Mouse (Mus musculus) MEL (cell line): ENCODE results near the gene B3gntl1. TPM values are rescaled to one million over a fixed set of nuclear protein-coding genes. Genes with fewer than 3 reads are reported as not detected.

ENCODE experiments used
- DNase-seq: peaks from one replicate; pipeline ENCODE4 v3.0.0; 2011; ENCODE audit warnings: low read depth, low spot score
- H3K27ac ChIP-seq: 2 replicates; pipeline ENCODE4 v1.5.1; 2012; ENCODE audit warnings: low read depth, mild to moderate bottlenecking, control low read depth, low read length, moderate library complexity; ENCODE audit not compliant: control insufficient read depth
- H3K27me3 ChIP-seq, 2 experiments: fragments of 150-350 bp in 1 of 2; sonication (generic) in 1 of 2; 2 replicates each; pipeline ENCODE4 v1.6.1; 2012; ENCODE audit warnings: low read length in 2 of 2, mild to moderate bottlenecking in 2 of 2, improper control_type of control experiment in 1 of 2, moderate library complexity in 1 of 2; ENCODE audit not compliant: insufficient read depth in 2 of 2, control insufficient read depth in 1 of 2
- H3K36me3 ChIP-seq, 2 experiments: 2 replicates each; pipeline ENCODE4 v1.6.1; 2012 to 2014; ENCODE audit warnings: low read length in 2 of 2, improper control_type of control experiment in 1 of 2, inconsistent platforms in 1 of 2, mild to moderate bottlenecking in 1 of 2; ENCODE audit not compliant: insufficient read depth in 2 of 2, control insufficient read depth in 1 of 2
- H3K4me1 ChIP-seq, 2 experiments: fragments of 150-350 bp in 1 of 2; sonication (generic) in 1 of 2; 2 replicates each; pipeline ENCODE4 v1.6.1; 2012; ENCODE audit warnings: low read length in 2 of 2, improper control_type of control experiment in 1 of 2, mild to moderate bottlenecking in 1 of 2; ENCODE audit not compliant: insufficient read depth in 2 of 2, control insufficient read depth in 1 of 2
- H3K4me3 ChIP-seq, 2 experiments: fragments of 150-350 bp in 1 of 2; sonication (generic) in 1 of 2; 2 replicates each; pipeline ENCODE4 v1.5.1; 2012; ENCODE audit warnings: low read depth in 2 of 2, low read length in 2 of 2, mild to moderate bottlenecking in 2 of 2, moderate library complexity in 2 of 2, control low read depth in 1 of 2, improper control_type of control experiment in 1 of 2; ENCODE audit not compliant: control insufficient read depth in 1 of 2, insufficient read depth in 1 of 2
- H3K79me2 ChIP-seq: 2 replicates; pipeline ENCODE4 v1.6.1; 2012; ENCODE audit warnings: mild to moderate bottlenecking, low read length, moderate library complexity; ENCODE audit not compliant: control insufficient read depth, poor library complexity, insufficient read depth
- H3K9ac ChIP-seq: 2 replicates; pipeline ENCODE4 v1.6.1; 2012; ENCODE audit warnings: low read depth, mild to moderate bottlenecking, control low read depth, low read length, moderate library complexity; ENCODE audit not compliant: control insufficient read depth, poor library complexity, severe bottlenecking
- H3K9me3 ChIP-seq: fragments of 150-350 bp; sonication (generic); replicated peaks from 2 replicates; pipeline ENCODE4 v1.6.1; 2012; ENCODE audit warnings: mild to moderate bottlenecking, low read length, improper control_type of control experiment, moderate library complexity; ENCODE audit not compliant: insufficient read depth
- BHLHE40 ChIP-seq: IDR thresholded peaks from 2 replicates; pipeline ENCODE4 v1.6.1; 2012; ENCODE audit warnings: low read depth, mild to moderate bottlenecking, inconsistent platforms, low read length, improper control_type of control experiment, borderline replicate concordance
- CHD1 ChIP-seq: IDR thresholded peaks from 2 replicates; pipeline ENCODE4 v1.6.1; 2012; ENCODE audit warnings: low read depth, mild to moderate bottlenecking, inconsistent platforms, low read length, improper control_type of control experiment
- E2F4 ChIP-seq: IDR thresholded peaks from 2 replicates; pipeline ENCODE4 v1.6.1; 2011; ENCODE audit warnings: low read depth, low read length, improper control_type of control experiment, borderline replicate concordance
- ELF1 ChIP-seq: IDR thresholded peaks from 2 replicates; pipeline ENCODE4 v1.6.1; 2014; ENCODE audit warnings: low read depth, mild to moderate bottlenecking, inconsistent platforms, low read length, improper control_type of control experiment, moderate library complexity
- EP300 ChIP-seq, 2 experiments: IDR thresholded peaks; 2 replicates each; pipeline ENCODE4 v1.6.1; 2011; ENCODE audit warnings: improper control_type of control experiment in 2 of 2, low read length in 2 of 2, low read depth in 1 of 2, mild to moderate bottlenecking in 1 of 2
- ETS1 ChIP-seq: IDR thresholded peaks from 2 replicates; pipeline ENCODE4 v1.6.1; 2012; ENCODE audit warnings: low read depth, mild to moderate bottlenecking, inconsistent platforms, low read length, improper control_type of control experiment, moderate library complexity
- GABPA ChIP-seq: IDR thresholded peaks from 2 replicates; pipeline ENCODE4 v1.6.1; 2012; ENCODE audit warnings: low read depth, mild to moderate bottlenecking, inconsistent platforms, low read length, improper control_type of control experiment, moderate library complexity
- GATA1 ChIP-seq: IDR thresholded peaks from 2 replicates; pipeline ENCODE4 v1.6.1; 2011; ENCODE audit warnings: low read depth, low read length, improper control_type of control experiment
- HCFC1 ChIP-seq: IDR thresholded peaks from 2 replicates; pipeline ENCODE4 v1.6.1; 2012; ENCODE audit warnings: low read depth, mild to moderate bottlenecking, inconsistent platforms, low read length, improper control_type of control experiment, moderate library complexity
- JUND ChIP-seq: IDR thresholded peaks from 2 replicates; pipeline ENCODE4 v1.6.1; 2011; ENCODE audit warnings: low read depth, mild to moderate bottlenecking, improper control_type of control experiment, low read length
- KAT2A ChIP-seq: conservative IDR thresholded peaks from 2 replicates; pipeline ENCODE4 v1.6.1; 2012; ENCODE audit warnings: low read depth, low read length, improper control_type of control experiment, inconsistent platforms
- MYB ChIP-seq: IDR thresholded peaks from 2 replicates; pipeline ENCODE4 v1.6.1; 2011; ENCODE audit warnings: mild to moderate bottlenecking, low read depth, low read length, improper control_type of control experiment
- NELFE ChIP-seq: IDR thresholded peaks from 2 replicates; pipeline ENCODE4 v1.6.1; 2011; ENCODE audit warnings: low read depth, low read length, improper control_type of control experiment
- POLR2A ChIP-seq, 2 experiments: IDR thresholded peaks; 2 replicates each; pipeline ENCODE4 v1.6.1; 2011 to 2012; ENCODE audit warnings: low read length in 2 of 2, mild to moderate bottlenecking in 2 of 2, control low read depth in 1 of 2, improper control_type of control experiment in 1 of 2, low read depth in 1 of 2, moderate library complexity in 1 of 2; ENCODE audit not compliant: control insufficient read depth in 1 of 2, insufficient read depth in 1 of 2, poor library complexity in 1 of 2
- POLR2AphosphoS5 ChIP-seq: IDR thresholded peaks from 2 replicates; pipeline ENCODE4 v1.6.1; 2012; ENCODE audit warnings: low read depth, borderline replicate concordance, mild to moderate bottlenecking, inconsistent platforms, low read length, moderate library complexity, mixed read lengths
- SIN3A ChIP-seq: IDR thresholded peaks from 2 replicates; pipeline ENCODE4 v1.6.1; 2012; ENCODE audit warnings: low read length, improper control_type of control experiment, inconsistent platforms
- SMC3 ChIP-seq: IDR thresholded peaks from 2 replicates; pipeline ENCODE4 v1.6.1; 2011; ENCODE audit warnings: low read depth, low read length, improper control_type of control experiment
- TBP ChIP-seq: IDR thresholded peaks from 2 replicates; pipeline ENCODE4 v1.8.0; 2011; ENCODE audit warnings: low read depth, low read length, improper control_type of control experiment
- TCF12 ChIP-seq: IDR thresholded peaks from 2 replicates; pipeline ENCODE4 v1.6.1; 2014; ENCODE audit warnings: low read depth, mild to moderate bottlenecking, inconsistent platforms, low read length, improper control_type of control experiment, moderate library complexity
- USF1 ChIP-seq: IDR thresholded peaks from 2 replicates; pipeline ENCODE4 v1.6.1; 2014; ENCODE audit warnings: low read depth, mild to moderate bottlenecking, inconsistent platforms, low read length, improper control_type of control experiment, moderate library complexity
- USF2 ChIP-seq, 2 experiments: IDR thresholded peaks; 2 replicates each; pipeline ENCODE4 v1.6.1; 2011 to 2012; ENCODE audit warnings: improper control_type of control experiment in 2 of 2, low read length in 2 of 2, borderline replicate concordance in 1 of 2, inconsistent platforms in 1 of 2, low read depth in 1 of 2, mild to moderate bottlenecking in 1 of 2; ENCODE audit not compliant: insufficient read depth in 1 of 2
- ZC3H11A ChIP-seq: IDR thresholded peaks from 2 replicates; pipeline ENCODE4 v1.6.1; 2012; ENCODE audit warnings: low read depth, mild to moderate bottlenecking, inconsistent platforms, low read length, improper control_type of control experiment
- polyA plus RNA-seq, 2 experiments: library from polyadenylated mRNA; stranded (reverse) in 1 of 2; unstranded in 1 of 2; fragments of >175 nt in 1 of 2; fragments of >200 nt in 1 of 2; gene quantifications; 2 replicates each; pipeline versions ENCODE4 v1.2.1 to v1.2.4; 2012; ENCODE audit warnings: low replicate concordance in 2 of 2, low read depth in 1 of 2; ENCODE audit not compliant: insufficient read length in 2 of 2, insufficient read depth in 1 of 2, missing spikeins in 1 of 2
- total RNA-seq: library from RNA; depleted of rRNA; stranded (reverse); fragments of 300-350 nt; gene quantifications from 2 replicates; pipeline ENCODE4 v1.2.3, GENCODE M21; 2012

The B3gntl1 gene
- total and polyA plus RNA-seq, 3 experiments, result 4.7 to 5.6 TPM; not detected in 1

GRCm38 (mm10) chr11:121655807-121656511 is 17.0 kb downstream of the B3gntl1 start:
- Histone ChIP-seq H3K9ac (peak overlapping the region; percentile 41), H3K4me1 (peaks cover 10 to 14% of the 10 kb centered on the region in 2 experiments), H3K36me3 (peaks cover 0 to 14% of the 10 kb centered on the region in 2 experiments; a peak in 2 of 4 replicates), H3K9me3 (no peaks in the 10 kb centered on the region), H3K79me2 (no peaks in the 10 kb centered on the region), H3K4me3 (peak overlapping the region; percentile 15 to 25; a peak in 3 of 4 replicates), H3K27me3 (no peaks in the 10 kb centered on the region)
- DNase-seq, result peak; percentile 79
- TF ChIP-seq POLR2AphosphoS5 (no peak), MYB (peak; percentile 76), HCFC1 (no peak), CHD1 (no peak), USF2 (IDR thresholded peaks at IDR 0.05; ENCODE audit: borderline replicate concordance in 1 of 2, insufficient read depth in 1 of 2, low read depth in 1 of 2, low read length in 2 of 2) (no peak), SMC3 (no peak), TBP (peak; percentile 86), GATA1 (peak; percentile 69), ETS1 (peak; percentile 33; the same call in 1 of the 2 replicates), TCF12 (peak; percentile 49), BHLHE40 (no peak), USF1 (peak; percentile 67), NELFE (no peak), EP300 (IDR thresholded peaks at IDR 0.05; ENCODE audit: low read depth in 1 of 2, low read length in 2 of 2) (peak; percentile 58 to 86; a peak in 3 of 4 replicates), ZC3H11A (no peak), E2F4 (no peak), ELF1 (no peak), GABPA (no peak), JUND (no peak), POLR2A (IDR thresholded peaks at IDR 0.05; ENCODE audit: control insufficient read depth in 1 of 2, insufficient read depth in 1 of 2, low read depth in 1 of 2, low read length in 2 of 2, poor library complexity in 1 of 2) (peak in 1 of 2 experiments; percentile 44; a peak in 2 of 4 replicates), SIN3A (peak; percentile 41; the same call in 1 of the 2 replicates), KAT2A (no peak)
- TF ChIP-seq, all 39 proteins: peak for 9
- peak overlapping the region; percentile 73 for H3K27ac ChIP-seq
